Comparison of ENCODE assay signal across 8 mouse cellular contexts in genomic region chr2:151008939-151009509, GRCm38 (mm10). TPM values are rescaled to one million over a fixed set of nuclear protein-coding genes. Genes with fewer than 3 reads are reported as not detected.
DNase-seq lines count a peak whose midpoint lies in the region; ATAC-seq and TF ChIP-seq lines count a peak whose summit lies in the region.

No protein-coding gene starts in this region.

- H3K9ac ChIP-seq in intestine, postnatal 0 days (ENCODE audit: low read depth, low read length): peak overlapping the region; percentile 78
- H3K9ac ChIP-seq in midbrain, embryonic 11.5 days (ENCODE audit: low read length): peak overlapping the region; percentile 80

- peak overlapping the region; percentile 66 for H3K4me3 ChIP-seq in intestine, postnatal 0 days (ENCODE audit: low read depth, low read length)
- H3K4me3 ChIP-seq in limb, embryonic 10.5 days: peak overlapping the region; percentile 83
- H3K4me3 ChIP-seq in midbrain, embryonic 11.5 days (ENCODE audit: low read depth, low read length): peak overlapping the region; percentile 54
- H3K4me3 ChIP-seq in spleen, adult 2 months (ENCODE audit: extremely low read depth, insufficient read depth, insufficient read length): peak overlapping the region; percentile 66

- no peaks in the 10 kb centered on the region for H3K9me3 ChIP-seq in intestine, postnatal 0 days (ENCODE audit: control insufficient read depth)
- H3K9me3 ChIP-seq in limb, embryonic 10.5 days (replicated peaks): no peaks in the 10 kb centered on the region
- H3K9me3 ChIP-seq in midbrain, embryonic 11.5 days (ENCODE audit: control insufficient read depth, low read length): no peaks in the 10 kb centered on the region

- no peaks in the 10 kb centered on the region for H3K36me3 ChIP-seq in intestine, postnatal 0 days (ENCODE audit: control insufficient read depth, insufficient read depth)
- no peaks in the 10 kb centered on the region for H3K36me3 ChIP-seq in limb, embryonic 10.5 days
- no peaks in the 10 kb centered on the region for H3K36me3 ChIP-seq in midbrain, embryonic 11.5 days (ENCODE audit: control insufficient read depth, insufficient read depth, low read length)
- H3K36me3 ChIP-seq in spleen, adult 2 months (ENCODE audit: control insufficient read depth, insufficient read depth, low read length): no peaks in the 10 kb centered on the region

- H3K4me1 ChIP-seq in intestine, postnatal 0 days (replicated peaks; ENCODE audit: control insufficient read depth, insufficient read depth, low read length): 0 out of 2 replicates have a peak, but pooled peaks cover 5% of the 10 kb centered on the region
- H3K4me1 ChIP-seq in limb, embryonic 10.5 days: peaks cover 15% of the 10 kb centered on the region
- H3K4me1 ChIP-seq in midbrain, embryonic 11.5 days (ENCODE audit: control insufficient read depth, insufficient read depth, low read length): peaks cover 11% of the 10 kb centered on the region
- peaks cover 7% of the 10 kb centered on the region; the same call in 1 of the 2 replicates for H3K4me1 ChIP-seq in spleen, adult 2 months (ENCODE audit: control insufficient read depth, insufficient read depth, insufficient read length)

- H3K27me3 ChIP-seq in intestine, postnatal 0 days (replicated peaks; ENCODE audit: control insufficient read depth, insufficient read depth, low read length): 0 out of 2 replicates have a peak, but pooled peaks cover 13% of the 10 kb centered on the region
- H3K27me3 ChIP-seq in limb, embryonic 10.5 days (ENCODE audit: low read depth, poor library complexity, severe bottlenecking): no peaks in the 10 kb centered on the region
- no peaks in the 10 kb centered on the region; the same call in 1 of the 2 replicates for H3K27me3 ChIP-seq in midbrain, embryonic 11.5 days (ENCODE audit: control insufficient read depth, insufficient read depth, low read length)
- peaks cover 10% of the 10 kb centered on the region for H3K27me3 ChIP-seq in spleen, adult 2 months (ENCODE audit: control insufficient read depth, insufficient read depth, low read length)

- H3K27ac ChIP-seq in intestine, postnatal 0 days (ENCODE audit: low read depth, low read length): no peak overlapping the region
- H3K27ac ChIP-seq in limb, embryonic 10.5 days: peak overlapping the region; percentile 95
- no peak overlapping the region for H3K27ac ChIP-seq in midbrain, embryonic 11.5 days (ENCODE audit: low read depth, low read length)
- H3K27ac ChIP-seq in spleen, adult 2 months (ENCODE audit: insufficient read depth, low read length): peak overlapping the region; percentile 38; the same call in 1 of the 2 replicates

- WGBS in intestine, postnatal 0 days: 0% methylated on average over 51 of the region's 57 CpGs
- WGBS in limb, embryonic 10.5 days: under 1% methylated on average over 57 of the region's 57 CpGs
- 0% methylated on average over 57 of the region's 57 CpGs for WGBS in midbrain, embryonic 11.5 days
- under 1% methylated on average over 57 of the region's 57 CpGs for WGBS in spleen, adult 2 months

- peak overlapping the region; percentile 93 for H3K4me2 ChIP-seq in intestine, postnatal 0 days (replicated peaks; ENCODE audit: low read depth)
- peak overlapping the region; percentile 75 for H3K4me2 ChIP-seq in midbrain, embryonic 11.5 days

- DNase-seq in layer of hippocampus, adult 11-12 months (ENCODE audit: low spot score): peak; percentile 61
- DNase-seq in layer of hippocampus, adult 9-10 months (ENCODE audit: low spot score): no peak
- DNase-seq in embryo, embryonic 10.5 days (ENCODE audit: low spot score): peak; percentile 86
- peak; percentile 94 for DNase-seq in limb, embryonic 10.5 days (ENCODE audit: low spot score)
- DNase-seq in midbrain, embryonic 11.5 days (ENCODE audit: low spot score, missing footprints): peak; percentile 98
- DNase-seq in spleen, adult 2 months (ENCODE audit: low read depth in 1 of 2, low spot score in 2 of 2): peak; percentile 3 to 14

- TF ChIP-seq POLR2A in spleen, adult 2 months (IDR thresholded peaks at IDR 0.05; ENCODE audit: low read depth, low read length): no peak

- ATAC-seq in granulocyte monocyte progenitor cell, adult 5-6 weeks (replicated peaks; ENCODE audit: poor library complexity, severe bottlenecking): peak; percentile 75
- ATAC-seq in intestine, postnatal 0 days: peak; percentile 92
- ATAC-seq in midbrain, embryonic 11.5 days (ENCODE audit: low FRiP score): peak; percentile 95

- TF ChIP-seq CTCF in intestine, postnatal 0 days (IDR thresholded peaks at IDR 0.05; ENCODE audit: low read depth): no peak
- no peak for TF ChIP-seq CTCF in spleen, adult 2 months (IDR thresholded peaks at IDR 0.05; ENCODE audit: extremely low read depth, insufficient read depth, insufficient read length, insufficient replicate concordance)

RNA-seq across cellular contexts. Expression of gene Ninl, which starts 30.2 kb away (rescaled TPM):
- total RNA-seq in granulocyte monocyte progenitor cell, adult 5-6 weeks (2014; fragmentation: Nextera tagmentation): 0.13 and 1.7 TPM in 2 replicates
- total RNA-seq in granulocyte monocyte progenitor cell, adult 5-6 weeks (2017): 0.13 and 0.88 TPM in 2 replicates
- 1.3 and 1.5 TPM in 2 replicates for polyA plus RNA-seq in intestine, postnatal 0 days (2015; fragmentation: Nextera tagmentation; extraction: Ambion mirVana)
- 21.5 and 22.6 TPM in 2 replicates for polyA plus RNA-seq in limb, embryonic 10.5 days (2016; fragmentation: Nextera tagmentation; extraction: Ambion mirVana)
- polyA plus RNA-seq in midbrain, embryonic 11.5 days (2014; fragmentation: Nextera tagmentation; extraction: Ambion mirVana): 11.2 and 11.6 TPM in 2 replicates
- 1.8 and 2.1 TPM in 2 replicates for polyA plus RNA-seq in spleen, adult 2 months (2012; rRNA removed)

RNA-seq across cellular contexts. Expression of gene Nanp, which starts 30.2 kb away (rescaled TPM):
- total RNA-seq in granulocyte monocyte progenitor cell, adult 5-6 weeks (2014; fragmentation: Nextera tagmentation): 24.6 and 41.7 TPM in 2 replicates
- 13.3 and 17.7 TPM in 2 replicates for total RNA-seq in granulocyte monocyte progenitor cell, adult 5-6 weeks (2017)
- polyA plus RNA-seq in intestine, postnatal 0 days (2015; fragmentation: Nextera tagmentation; extraction: Ambion mirVana): 59.9 and 64.2 TPM in 2 replicates
- 53.8 and 54.4 TPM in 2 replicates for polyA plus RNA-seq in limb, embryonic 10.5 days (2016; fragmentation: Nextera tagmentation; extraction: Ambion mirVana)
- polyA plus RNA-seq in midbrain, embryonic 11.5 days (2014; fragmentation: Nextera tagmentation; extraction: Ambion mirVana): 52.4 and 58.9 TPM in 2 replicates
- 1.5 and 1.6 TPM in 2 replicates for polyA plus RNA-seq in spleen, adult 2 months (2012; rRNA removed)

Comparison
In these comparisons a context has a peak if more than half of its experiments do, and no peak if none do; other contexts are left out.
1. H3K27ac ChIP-seq: peak in limb, embryonic 10.5 days (single experiment) and spleen, adult 2 months (single experiment); none in intestine, postnatal 0 days (single experiment) and midbrain, embryonic 11.5 days (single experiment).
2. RNA of gene Nanp, which starts 30.2 kb away (polyA plus RNA-seq): 59.9 to 64.2 TPM in intestine, postnatal 0 days, 53.8 to 54.4 TPM in limb, embryonic 10.5 days and 52.4 to 58.9 TPM in midbrain, embryonic 11.5 days; 1.5 to 1.6 TPM in spleen, adult 2 months; every median in the first group is over 10 times any median in the second.
3. Peak in every context shown above with its lines, with median percentiles within 50 percentile points of each other: ATAC-seq and H3K4me3 ChIP-seq.